Mouse (Mus musculus): ENCODE results near the gene Pak1ip1.
"Not testable (repeated sequence)": the region's sequence is repeated elsewhere in the genome, so short reads cannot be mapped to it uniquely, and the experiment has no call there.

Pak1ip1 gene

DNA sequence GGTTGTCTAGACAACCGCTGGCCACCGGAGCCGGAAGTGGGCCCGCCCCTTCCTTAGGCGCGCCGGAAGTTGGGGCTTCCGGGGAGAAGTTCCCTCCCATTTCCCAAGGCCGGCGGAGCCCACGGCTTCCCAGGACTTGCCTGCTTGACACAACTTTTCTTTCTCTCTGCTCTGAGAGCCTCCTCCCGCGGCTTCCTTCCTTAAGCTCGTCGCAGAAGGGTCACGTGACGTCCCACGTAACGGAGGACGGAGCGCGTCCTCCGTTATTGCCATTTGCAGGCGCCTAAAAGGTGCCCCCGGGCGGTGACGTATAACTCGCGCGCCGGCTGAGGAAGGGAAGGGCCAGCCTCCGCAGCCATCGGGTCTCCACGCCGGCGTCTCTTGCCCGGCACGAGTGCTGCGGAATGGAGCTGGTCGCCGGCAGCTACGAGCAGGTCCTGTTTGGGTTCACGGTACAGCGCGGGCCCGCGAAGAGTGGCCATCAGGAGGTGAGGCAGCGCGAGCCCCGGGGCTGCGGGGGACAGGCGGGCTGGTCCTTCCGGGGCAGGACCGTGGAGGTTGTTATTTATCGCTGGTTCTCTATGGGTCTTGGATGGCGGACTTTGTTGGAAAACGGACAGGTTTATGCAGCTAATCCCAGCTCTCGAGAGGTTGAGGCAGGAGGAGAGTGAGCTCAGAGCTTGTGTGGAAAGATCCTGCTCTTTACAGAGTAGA, at the start of gene Pak1ip1:
Pak1ip1 (plus strand) TSS at position 98 of the 714 bp plus-strand sequence.
- peak; percentile 93 for DNase-seq

DNA sequence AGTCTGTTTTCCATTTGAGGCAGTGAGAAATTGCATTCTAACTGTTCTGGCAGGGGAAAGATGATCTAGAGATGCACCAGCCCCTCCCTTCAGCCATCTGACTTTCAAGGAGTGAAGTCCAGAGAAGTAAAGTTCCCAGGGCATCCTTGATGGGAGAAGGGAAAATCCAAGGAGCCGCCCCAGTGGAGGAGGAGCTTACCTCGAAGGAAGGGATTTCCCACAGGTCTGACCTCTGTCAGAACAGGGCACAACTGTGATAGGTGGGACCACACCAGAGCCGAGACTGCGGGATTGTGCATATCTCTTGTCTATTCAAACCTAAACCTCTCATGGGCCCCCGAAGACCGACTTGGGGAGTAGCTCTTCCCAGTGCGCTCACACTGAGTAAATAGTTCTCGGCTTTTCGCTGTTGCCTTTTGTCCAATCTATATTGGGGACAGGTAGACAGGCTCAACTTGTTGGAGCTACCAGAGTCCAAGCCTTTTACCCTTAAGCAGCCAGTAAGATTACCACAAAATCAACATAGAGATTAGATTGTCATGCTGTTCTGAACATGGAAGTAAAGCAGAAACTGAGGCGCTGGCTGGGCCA, 49.3 kb upstream of the Pak1ip1 start:
- DNase-seq = no peak

DNA sequence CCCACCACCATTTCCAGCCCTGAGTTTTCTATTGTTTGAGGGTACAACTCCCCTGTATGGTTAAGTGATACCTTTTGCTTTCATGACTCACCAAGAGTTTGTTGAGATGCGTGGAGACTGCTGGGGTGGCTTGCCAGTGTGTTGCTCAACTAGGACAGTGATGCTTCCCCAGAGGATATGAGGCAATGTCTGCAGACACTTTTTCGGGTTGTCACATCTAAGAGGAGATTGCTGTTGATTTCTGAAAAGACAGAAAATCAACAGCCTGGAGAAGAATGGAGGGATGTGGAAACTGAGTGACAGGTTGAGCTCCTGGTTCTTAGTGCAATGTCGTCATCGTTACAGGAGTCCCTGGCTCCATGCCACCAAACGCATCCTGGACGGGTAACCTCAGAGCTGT, 47.6 kb upstream of the Pak1ip1 start:
- DNase-seq = no peak

DNA sequence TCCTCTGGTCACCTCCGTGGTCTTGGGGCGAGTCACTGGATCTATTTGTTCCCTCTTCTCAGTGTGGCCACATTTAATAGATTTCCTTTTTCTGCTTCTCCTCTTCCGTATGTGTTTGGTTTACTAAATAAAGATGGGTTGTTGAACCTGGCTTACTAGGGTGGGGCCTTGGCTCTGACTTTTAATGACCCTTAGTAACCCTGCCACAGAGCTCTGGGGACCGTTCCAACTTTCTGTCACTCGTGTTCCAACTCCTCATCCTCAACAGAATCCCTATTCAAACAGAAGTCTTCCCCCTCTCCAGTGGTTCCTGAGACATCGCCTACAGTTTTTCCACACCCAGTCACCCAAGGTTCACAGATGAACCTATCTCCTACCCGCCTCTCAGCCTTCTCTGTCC, 45.0 kb upstream of the Pak1ip1 start:
- DNase-seq = no peak

DNA sequence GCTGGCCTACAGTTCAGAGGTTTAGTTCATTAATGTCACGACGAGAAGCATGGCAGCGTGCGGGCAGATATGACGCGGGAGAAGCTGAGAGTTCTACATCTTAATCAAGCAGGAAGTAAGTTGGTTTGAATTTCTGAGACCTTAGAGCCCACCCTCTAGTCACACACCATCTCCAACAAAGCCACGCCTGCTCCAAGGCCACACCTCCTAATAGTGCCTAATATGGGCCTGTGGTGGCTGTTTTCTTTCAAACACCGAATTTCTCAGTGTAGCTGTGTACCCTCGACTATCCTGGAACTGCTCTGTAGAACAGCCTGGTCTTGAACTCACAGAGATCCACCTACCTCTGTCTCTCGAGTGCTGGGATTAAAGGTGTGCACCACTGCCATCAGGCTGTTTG, 33.2 kb upstream of the Pak1ip1 start:
- no peak for DNase-seq

DNA sequence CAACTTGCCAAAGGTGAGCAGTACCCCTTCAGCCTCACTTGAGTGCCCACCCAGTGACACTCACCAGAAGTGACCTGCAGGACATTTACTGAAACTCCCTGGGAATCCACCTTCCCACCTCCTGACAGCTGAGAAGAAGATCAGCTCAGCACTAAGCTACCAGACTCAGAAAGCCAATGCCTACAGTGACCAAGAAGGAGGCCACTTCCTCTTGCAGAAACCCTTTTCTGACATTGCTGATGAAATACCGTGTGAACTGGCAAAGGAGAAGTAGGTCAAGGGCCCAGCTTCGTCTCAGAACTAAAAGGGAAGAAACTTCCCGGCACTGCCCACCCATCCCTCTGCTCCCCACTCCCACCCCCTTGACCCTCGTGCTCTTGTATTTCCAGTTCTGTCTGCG, 32.3 kb upstream of the Pak1ip1 start:
- no peak for DNase-seq

DNA sequence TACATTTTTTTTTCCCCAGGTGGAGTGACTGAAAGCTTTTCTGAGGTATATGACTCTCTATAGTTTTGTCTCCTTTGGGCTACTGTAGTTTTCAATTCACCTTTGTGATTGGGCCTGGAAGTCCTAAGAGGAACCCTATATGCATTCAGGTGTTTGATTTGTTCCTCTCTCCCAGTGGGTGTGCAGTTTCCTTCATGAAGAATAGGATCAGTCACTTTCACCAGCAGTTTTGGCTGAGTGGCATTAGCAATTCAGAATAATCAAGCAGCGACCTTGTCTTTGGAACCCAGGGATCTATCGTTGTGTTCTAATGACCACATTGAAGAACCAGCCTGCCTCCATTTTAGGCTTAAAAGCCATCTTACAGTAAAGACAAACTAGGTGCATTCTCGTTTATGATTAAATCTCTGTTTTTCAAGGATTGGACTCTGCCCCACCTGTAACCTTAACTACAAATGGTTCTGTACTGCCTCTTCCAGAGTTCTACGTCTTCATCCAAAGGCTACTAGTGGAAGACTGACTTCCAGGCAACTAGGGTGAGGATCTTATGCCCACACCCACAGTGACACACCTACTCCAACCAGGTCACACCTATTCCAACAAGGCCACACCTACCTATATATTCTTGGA, 30.9 kb upstream of the Pak1ip1 start:
- DNase-seq = no peak

DNA sequence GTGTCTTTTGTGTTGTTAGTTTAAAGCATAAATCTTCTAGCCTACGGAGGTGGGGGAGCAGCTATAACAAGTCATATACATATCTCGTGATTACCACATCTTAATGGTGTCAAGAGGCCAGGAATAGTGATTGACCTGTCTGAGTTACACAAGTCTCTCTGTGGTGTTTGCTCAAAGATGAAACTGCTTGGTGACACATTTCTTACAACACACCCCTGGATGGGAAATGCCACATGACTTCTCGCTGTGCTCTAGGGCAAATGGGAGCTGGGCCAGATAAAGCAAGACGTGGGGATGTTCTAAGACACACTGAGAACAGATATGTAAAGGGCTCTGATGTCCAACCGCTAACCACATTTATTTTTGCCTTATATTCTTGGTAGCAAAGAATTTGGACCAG, 29.6 kb upstream of the Pak1ip1 start:
- DNase-seq = no peak

DNA sequence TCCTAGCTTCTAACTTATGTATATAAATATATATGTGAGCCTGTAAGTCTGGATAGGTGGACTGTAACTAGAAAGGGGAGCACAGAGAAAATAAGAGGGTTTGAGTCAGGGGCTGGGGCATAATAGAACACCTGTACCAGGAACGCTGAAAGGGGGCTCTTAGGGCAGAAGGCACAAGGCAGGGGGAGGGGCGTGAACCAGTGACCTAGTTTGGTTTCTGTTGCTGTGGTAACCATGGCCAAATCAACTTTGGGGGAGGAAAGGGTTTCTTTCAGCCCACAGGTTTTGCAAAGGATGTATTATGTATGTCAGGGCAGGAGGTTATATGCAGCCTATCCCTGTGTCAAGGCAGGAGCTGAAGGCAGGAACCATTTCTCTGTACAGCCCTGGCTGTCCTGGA, 29.0 kb upstream of the Pak1ip1 start:
- DNase-seq = no peak

DNA sequence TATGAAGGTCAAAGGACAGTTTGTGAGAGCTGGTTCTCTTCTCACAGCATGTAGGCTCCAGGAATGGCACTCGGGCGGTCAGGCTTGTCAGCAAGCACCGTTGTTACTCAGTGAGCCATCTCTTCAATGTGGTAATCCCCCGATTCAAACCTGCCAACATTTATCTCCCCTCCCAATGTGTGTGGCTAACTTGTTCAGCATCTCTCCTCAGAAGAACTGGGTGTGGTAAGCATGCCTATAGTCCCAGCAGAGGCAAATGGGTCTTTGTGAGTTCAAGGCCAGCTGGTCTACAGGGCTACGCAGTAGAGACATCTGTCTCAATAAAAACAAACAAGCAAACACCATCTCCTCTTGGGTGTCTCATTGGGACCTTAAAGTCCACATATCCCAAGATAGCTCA, 27.8 kb upstream of the Pak1ip1 start:
- DNase-seq = no peak

DNA sequence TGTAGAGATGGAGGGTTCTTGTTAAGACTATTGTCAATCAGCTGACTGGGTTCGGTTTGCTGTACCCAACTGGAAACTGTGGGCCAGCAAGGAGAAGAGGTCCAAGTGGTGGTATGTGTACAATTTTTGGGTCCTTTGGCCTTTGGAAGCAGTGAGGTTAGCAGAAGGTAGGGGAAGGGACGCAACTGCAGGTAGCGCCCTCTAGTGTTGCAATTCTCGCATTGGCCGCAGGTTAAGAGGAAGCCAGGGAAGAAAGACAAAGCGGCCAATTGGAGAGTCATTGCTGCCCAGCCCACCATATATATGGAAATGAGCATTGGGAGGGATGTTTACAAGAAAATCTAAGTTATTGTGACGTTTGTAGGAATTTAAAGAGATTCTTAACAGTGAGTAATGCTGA, 23.2 kb upstream of the Pak1ip1 start:
- DNase-seq = peak; percentile 65

DNA sequence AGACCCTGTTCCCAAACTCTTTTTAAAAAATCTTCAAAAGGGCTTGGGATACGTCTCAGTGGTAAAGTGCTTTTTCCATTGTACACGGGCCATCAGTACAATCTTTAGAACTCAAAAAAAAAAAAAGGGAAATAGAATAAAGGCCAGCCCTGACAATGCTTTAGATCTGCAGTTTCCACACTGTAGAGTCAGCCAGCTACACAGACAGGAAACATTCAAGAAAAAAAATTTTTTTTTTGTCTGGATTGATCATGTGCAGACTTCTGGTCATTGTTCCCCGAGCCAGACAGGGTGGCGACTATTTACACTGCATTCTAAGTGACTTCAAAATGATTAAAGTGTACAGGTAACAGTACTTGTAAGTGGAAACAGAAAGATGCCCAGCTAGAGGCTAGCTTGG, 22.2 kb upstream of the Pak1ip1 start:
- DNase-seq = peak; percentile 24

DNA sequence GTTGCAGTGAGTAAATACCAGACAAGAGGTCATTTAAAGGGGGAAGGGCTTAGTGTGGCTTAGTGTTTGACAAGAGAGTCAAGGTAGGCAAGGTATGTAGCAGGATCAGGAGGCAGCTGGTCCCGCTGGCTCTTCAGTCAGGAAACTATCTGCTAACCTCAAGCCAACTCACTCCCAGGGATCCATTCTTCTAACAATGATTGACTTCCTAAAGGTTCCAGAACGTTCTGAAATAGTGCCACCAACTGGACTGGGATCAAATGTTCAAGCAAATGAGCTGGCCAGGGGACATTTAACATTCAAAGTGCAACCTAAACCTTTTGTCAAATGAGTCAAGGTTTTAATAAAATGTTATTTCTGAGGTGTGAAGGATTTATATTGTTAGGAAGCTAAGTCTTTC, 21.5 kb upstream of the Pak1ip1 start:
- peak; percentile 65 for DNase-seq

DNA sequence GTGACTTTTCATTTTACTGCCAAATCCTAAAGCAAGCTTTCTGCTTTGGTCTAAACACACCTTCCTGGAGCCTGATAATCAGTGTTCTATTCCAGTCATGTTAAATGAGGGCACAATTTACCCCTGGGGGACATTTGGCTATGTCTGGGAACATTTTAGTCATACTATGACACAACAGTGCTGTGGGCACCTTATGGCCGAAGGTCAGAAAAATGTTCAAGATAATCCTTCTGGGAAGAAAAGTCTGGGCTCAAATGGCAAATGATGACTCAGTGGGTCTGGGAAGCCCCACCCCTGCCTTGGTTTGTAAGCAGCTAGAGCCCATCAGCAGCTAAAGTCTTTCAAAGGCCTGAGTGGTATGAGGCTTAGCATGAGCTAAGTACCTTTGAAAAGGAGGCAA, 18.1 kb upstream of the Pak1ip1 start:
- no peak for DNase-seq

DNA sequence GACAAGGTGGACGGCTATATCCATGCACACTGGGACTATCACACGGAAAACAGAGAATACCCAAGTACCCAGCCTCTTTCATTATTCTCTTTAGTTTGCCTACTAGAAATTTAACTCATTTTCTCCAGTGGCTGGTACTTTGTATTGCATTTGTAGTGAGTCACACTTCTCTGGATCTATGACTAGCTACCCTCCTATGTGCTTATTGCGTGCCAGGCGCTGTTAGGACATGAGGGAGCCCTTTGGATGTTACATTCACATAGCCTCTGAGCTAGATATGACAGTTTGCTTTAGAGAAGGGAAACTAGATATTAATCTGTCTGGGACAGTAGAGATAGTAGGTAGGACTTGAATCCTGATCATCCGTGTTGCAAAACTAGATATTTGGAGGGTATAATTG, 14.7 kb upstream of the Pak1ip1 start:
- no peak for DNase-seq

DNA sequence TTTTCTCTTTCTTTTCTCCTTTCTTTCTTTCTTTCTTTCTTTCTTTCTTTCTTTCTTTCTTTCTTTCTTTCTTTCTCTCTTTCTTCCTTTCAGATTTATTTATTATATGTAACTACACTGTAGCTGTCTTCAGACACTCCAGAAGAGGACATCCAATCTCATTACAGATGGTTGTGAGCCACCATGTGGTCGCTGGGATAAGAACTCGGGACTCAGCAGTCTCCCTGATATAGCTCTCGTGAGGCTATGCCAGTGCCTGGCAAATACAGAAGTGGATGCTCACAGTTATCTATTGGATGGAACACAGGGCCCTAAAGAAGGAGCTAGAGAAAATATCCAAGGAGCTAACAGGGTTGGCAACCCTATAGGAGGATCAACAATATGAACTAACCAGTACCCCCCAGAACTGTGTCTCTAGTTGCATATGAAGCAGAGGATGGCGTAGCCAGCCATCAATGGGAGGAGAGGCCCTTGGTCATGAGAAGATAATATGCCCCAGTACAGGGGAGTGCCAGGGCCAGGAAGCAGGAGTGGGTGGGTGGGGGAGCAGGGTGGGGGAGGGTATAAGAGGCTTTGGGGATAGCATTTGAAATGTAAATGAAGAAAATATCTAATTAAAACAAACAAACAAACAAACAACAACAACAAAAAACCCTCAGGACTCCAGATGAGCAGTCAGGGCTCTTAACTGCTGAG, 13.1 kb upstream of the Pak1ip1 start:
- not testable (repeated sequence) for DNase-seq

DNA sequence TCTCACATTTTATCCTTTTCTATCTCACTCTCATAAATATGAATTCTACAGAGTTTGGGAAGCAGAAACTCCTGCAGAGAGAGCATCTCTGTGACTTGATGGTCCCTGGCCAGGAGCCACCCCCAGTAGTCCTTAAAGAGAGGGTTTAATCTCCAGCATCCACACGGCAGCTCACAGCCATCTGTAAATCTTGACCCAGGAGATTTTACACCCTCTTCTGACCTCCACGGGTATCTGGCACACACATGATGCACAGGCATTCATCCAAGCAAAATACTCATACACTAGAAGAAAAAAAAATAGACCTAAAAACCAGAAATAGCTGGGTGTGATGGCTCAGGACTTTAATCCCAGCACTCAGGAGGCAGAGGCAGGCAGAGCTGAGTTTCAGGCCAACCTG, 12.4 kb upstream of the Pak1ip1 start:
- DNase-seq = no peak

DNA sequence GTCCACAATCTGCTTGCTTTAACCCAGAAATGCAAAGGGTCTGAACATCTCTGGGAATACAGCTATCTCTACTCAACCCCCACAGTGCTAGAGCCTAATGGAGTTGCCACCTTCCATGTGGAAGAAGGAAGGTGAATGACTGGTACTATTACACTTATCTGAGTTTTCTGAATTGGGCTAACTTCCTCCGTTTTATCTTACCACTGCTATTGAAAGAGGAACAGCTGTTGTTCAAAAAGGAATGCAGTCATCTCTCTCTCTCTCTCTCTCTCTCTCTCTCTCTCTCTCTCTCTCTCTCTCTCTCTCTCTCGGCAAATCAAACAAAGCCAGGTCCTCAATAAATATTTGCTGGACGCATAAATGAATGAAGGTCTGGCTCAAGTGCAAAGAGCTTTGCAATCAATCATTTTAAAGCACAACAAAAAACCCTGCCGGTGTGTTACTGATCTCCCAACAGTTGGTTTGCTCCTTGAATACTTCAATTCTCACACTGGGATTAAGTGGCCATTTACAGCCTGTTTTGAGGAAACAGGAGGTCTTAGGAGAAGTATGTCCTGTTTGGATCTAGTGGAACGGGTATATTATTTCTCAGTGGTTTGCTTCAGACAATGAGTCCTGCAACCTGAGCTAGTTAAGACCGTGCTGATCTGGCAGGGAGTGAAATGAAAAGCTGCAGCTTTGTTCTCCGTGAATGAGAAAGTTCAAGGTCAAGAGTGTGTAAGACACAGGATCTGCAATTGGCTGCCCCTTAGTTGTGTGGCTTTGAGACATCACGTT, 6.1 kb upstream of the Pak1ip1 start:
- DNase-seq = no peak

DNA sequence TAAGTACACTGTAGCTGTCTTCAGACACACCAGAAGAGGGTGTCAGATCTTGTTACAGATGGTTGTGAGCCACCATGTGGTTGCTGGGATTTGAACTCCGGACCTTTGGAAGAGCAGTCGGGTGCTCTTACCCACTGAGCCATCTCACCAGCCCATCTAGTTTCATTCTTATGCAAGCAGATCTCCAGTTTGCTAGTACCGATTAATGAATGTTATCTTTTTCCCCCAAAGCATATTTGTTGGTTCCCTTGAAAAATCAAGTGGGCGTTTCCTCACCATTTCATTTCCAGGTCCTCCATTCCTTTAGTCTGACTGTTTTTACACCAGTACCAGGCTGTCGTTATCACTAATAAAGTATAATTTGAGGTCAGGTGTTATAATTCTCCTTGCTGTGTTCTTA, 2.3 kb upstream of the Pak1ip1 start:
- not testable (repeated sequence) for DNase-seq

DNA sequence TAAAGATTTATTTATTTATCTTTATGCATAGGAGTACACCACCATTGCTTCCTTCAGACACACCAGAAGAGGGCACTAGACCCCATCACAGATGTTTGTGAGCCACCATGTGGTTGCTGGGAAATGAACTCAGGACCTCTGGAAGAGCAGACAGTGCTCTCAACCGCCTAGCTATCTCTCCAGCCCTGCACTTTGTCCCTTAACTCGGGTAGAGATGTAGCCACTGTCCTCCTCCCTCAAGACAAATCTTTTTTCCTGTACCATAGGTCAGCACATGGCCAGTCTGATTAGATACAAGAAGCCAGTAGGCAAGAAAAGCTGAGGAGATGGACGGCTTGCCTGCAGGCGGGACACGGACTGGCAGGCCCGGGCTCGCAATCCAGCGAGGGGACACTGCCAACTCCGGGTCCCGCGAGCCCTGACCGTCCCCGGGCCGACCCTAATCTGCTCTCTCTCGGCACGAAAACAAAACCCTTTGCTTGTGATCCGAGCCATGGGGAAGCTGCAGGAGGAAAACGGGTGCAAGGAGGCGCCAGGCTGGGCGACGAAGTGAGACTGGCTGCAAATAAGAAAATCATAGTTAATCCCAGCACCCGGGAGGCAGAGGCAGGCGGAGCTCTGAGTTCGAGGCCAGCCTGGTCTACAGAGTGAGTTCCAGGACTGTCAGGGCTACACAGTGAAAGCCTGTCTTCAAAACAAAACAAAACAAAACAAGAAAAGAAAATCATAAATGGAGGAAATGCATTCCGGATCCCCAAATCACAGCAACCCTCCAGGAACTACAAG, 490 bp upstream of the Pak1ip1 start:
- peak; percentile 52 for DNase-seq

DNA sequence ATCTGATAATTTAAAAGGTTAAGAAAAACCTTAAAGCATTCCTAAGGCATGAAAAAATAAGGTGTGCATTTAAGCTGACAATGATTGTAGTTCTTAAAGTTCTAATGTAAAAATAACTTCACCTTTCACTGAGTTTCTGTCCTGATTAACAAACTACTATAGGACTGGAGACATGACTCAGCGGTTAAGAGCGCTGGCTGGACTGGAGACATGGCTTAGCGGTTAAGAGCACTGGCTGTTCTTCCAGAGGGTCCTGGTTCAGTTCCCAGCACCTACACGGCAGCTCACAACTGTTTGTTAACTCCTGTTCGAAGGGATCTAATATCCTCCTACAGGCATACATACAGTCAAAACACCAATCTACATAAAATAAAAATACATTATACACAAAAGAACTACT, 1.2 kb downstream of the Pak1ip1 start:
- DNase-seq = no peak

DNA sequence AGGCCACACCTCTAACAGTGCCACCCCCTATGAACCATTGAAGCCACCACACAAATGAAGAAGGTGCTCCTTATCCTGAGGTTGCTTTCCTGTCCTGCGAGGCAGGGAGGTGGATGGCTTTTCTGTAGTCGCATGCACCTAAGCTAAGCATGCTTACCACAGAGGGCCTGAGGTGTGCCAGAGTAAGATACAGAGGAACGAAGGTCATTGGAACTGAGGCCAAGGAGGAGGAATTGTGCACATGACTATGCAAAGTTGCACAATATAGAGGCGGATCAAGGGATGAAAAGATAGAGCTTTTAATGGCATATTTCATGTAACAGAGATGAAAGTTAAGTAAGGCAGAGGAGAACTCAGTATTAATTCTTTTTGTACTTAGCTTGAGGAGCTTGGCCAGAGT, 5.4 kb downstream of the Pak1ip1 start:
- no peak for DNase-seq

Data from kidney, postnatal 14 days (tissue).